Mouse (Mus musculus): ENCODE data around the gene E330021D16Rik.

DNA sequence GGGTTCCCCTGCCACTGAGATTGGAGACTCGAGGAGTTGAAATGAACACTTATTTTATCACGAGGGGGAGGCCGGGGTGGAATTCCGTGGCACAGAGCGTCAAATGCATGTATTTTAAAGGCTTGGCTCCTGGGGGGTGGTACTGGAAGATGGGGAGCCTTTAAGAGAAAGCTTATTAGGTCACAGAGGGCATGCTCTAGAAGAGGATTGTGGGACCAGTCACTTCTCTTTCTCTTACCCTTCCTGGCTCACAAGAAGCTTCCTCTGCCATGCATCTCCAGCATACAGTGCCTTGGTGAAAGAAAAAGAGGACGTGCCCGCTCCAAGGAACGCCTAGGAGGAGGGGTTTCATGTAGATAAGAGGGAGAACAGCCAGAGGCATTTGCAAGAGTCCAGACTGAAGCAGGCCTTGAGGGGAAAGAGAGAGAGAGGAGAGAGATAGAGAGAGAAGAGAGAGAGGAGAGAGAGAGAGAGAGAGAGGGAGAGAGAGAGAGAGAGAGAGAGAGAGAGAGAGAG is 3.0 kb upstream of the E330021D16Rik start:
- no peak for TF ChIP-seq POLR2A (IDR thresholded peaks at IDR 0.05; ENCODE audit: control insufficient read depth, extremely low read depth, insufficient read depth, low read length, poor library complexity)
- TF ChIP-seq CTCF (IDR thresholded peaks at IDR 0.05; ENCODE audit: borderline replicate concordance, control insufficient read depth, extremely low read depth, insufficient read depth, low read length, poor library complexity) = no peak
